Mouse (Mus musculus): ENCODE results near the gene Nfatc3. TPM values are rescaled to one million over a fixed set of nuclear protein-coding genes. Genes with fewer than 3 reads are reported as not detected.
"Not testable (repeated sequence)": the region's sequence is repeated elsewhere in the genome, so short reads cannot be mapped to it uniquely, and the experiment has no call there.

The Nfatc3 gene
- total RNA-seq (2022): 10 to 100 TPM; 12.9 to 15.5 (median 14.7) TPM

DNA sequence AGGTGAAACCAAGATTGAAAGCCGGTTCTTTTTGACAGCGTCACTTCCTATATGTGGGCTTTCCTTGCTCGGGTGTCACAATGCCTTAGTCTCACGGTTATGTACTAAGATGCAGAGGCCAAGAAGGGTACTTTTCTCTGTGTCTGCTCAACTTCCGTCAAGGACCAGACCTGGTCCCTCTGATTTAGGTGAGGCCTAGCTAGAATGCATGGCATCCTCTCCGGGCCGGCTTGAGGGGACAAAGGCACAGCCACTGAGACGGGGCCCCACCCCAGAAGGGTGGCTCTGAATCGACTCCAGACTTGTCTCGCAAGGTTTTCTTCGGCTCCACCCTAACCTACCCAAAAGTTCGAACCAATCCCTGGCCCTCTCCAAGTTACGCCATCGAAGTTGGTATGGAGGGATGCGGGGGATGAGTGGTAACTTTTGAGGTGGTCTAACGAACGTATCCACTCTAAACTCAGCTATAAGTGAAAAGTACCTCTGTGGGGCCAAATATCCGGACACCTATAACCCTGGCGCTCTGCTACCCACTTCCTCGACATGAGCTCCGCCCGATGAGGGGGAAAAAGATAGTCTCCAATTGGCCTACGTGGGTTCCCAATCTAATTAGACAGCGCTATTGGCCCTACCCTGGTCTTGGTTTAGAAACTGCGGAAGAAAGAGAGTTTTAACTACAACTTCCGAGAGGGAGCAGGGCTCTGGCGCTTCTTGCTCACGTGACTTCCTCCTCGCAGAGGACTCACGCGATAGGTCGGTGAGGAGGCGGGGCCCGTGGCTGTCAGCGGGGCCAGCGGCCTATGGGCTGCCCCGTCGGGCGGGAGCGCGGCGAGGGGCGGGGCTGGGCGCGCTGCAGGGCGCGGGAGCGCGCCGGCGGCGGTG lies at the start of gene Nfatc3:
Gene Nfatc3 (plus strand): TSS at position 110 of the 882 bp plus-strand sequence.
- peak; percentile 73 to 97 for DNase-seq (ENCODE audit: low spot score in 2 of 2)

DNA sequence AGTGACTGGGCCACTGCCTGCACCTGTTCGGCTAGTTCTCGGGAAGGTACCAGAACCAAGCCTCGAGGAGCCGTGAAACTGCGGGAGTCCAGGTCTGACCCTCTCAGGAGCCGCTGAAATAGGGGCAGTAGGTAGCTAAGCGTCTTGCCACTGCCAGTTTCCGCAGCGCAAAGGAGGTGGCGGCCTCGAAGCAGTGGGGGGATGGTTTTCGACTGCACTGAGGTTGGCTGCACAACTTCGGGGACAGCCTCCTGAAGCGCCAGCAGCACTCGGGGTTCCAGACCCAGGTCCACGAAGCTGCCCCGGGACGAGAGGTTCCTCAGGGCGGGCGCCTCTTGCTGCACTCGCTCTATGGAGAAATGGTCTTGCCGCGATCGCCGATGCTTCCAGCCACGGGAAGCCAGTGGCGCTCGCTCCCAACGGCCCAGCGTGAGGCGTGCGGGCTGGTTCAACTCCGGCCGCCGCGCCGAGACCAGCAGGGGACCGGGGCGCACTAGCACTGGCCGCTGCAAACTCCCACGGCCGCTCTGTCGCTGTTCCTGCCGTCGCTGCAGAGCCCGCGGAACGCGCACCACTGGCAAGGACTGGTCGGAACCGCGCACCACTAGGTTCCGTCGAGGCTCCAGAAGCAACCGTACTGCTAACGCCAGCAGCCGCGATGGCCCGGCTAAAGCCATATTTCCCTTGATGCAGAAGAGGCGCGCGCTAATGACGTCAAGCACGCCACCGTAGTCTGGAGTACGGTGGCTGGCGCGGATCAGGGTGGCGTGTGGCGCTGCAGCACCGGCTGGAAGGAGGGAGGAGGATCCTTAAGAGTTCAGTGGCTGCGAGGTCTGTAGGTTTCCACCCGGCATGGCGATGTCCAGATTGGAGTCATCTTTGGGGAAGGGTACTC lies 47.6 kb upstream of the Nfatc3 start:
- DNase-seq (ENCODE audit: low spot score in 2 of 2): peak; percentile 89 to 94

DNA sequence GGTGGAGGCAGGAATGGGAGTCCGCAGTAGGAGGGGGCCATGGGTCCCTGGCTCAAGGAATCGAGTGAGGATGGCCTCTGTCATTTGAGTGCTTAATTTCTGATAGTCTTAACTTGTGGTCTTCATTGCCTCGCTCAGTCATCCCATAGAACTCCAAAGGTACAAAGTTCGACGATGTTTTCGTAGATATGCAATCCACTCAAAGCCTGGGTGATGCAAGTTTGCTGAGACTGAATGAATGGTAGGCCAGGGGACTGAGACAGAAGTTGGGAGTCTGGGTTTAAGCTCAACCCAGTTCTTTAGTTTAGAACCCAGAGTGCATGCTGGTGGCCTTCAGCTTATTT lies 47.0 kb upstream of the Nfatc3 start, which contains the start of gene Ddx28:
Gene Ddx28 (minus strand): TSS at position 240 of the 344 bp plus-strand sequence.
- no peak for DNase-seq (ENCODE audit: low spot score in 2 of 2)

DNA sequence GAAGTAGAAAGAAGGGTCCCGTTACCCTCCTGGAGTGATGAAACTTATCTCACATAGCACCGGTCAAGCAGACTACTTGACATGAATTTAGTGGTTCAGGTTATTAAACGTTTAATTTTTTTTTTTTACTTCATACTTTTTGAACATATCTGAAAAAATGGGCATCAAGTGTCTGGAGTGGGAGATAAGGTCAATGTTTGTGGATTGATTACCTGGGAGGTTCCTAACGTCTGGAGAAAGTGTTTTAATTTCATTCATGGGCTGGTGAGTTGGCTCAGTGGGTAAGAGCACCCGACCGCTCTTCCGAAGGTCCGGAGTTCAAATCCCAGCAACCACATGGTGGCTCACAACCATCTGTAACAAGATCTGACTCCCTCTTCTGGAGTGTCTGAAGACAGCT lies 46.4 kb upstream of the Nfatc3 start:
- DNase-seq (ENCODE audit: low spot score in 2 of 2): not testable (repeated sequence)

DNA sequence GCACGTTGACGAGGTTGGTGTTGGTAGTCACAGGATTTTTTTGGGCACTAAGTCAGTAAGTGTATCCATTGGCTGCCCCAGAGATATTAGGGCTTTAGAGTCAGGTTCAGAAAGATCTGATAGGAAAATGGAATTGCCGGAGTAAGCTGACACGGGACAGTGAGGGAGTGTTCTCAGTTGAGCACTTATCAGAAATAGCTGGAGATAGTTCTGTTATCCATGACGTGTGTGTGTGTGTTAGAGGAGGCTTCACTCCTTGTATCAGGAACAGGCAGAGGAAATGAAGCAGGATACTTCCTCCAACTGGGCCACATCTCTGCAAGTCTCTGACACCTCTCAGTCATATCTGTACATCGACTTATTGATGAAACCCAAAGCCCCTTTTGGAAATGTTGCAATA lies 42.4 kb upstream of the Nfatc3 start:
- no peak for DNase-seq (ENCODE audit: low spot score in 2 of 2)

DNA sequence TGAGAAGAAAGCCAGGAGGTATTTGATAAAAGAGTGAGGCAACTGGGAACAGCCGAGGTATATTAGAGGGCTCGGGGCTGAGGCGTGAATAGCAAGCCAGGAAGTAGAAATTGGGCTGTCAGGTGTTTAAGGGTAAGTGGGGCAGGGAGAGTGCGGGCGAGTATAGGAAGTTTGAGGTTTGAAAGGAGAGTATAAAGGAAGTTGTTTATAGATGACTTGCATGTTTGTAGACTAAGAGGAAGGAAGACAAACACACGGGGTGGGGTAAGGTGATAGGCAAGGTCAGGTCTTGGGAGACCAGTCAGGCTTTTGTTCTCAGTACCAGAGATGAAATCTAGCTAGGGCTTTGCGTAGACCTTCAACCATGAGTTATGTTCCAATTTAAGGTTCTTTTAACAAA lies 41.5 kb upstream of the Nfatc3 start:
- no peak for DNase-seq (ENCODE audit: low spot score in 2 of 2)

DNA sequence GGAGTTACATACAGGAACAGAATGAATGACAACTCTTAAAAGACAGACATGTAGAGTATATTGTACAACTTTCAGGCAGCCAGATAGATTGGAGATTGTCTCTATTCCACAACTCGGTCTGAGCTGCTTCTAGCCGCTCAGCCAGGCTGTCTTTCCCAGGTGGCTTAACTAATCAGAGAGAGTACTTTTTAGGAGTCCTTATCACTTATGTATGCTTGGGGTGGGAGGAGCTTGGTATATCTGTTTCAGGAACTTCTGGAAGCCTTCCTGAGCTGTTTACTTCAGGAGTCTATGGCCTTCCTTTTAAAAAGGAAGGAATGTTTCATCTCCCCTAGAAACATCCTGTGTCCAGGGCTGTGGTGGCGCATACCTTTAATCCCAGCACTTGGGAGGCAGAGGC lies 40.6 kb upstream of the Nfatc3 start:
- no peak for DNase-seq (ENCODE audit: low spot score in 2 of 2)

DNA sequence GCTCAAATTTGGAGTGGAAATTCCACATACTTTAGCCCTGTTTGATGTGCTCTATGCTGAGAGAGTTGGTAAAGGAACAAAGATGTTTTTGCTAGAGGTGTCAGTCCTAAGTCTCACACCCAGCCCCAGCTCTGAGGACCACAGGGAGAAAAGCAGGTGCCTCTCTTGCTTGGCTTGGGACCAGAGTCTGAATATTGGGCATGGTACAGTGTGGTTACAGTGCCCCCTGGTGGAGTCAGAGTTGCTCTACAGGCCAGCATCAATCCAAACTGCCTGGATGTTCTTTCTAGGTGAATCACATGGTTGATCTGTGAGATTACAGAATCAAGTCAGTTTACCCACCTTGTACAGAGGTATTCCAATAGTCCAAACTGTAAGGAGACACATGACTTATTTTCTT lies 36.2 kb upstream of the Nfatc3 start:
- DNase-seq (ENCODE audit: low spot score in 2 of 2): peak; percentile 41 to 58

DNA sequence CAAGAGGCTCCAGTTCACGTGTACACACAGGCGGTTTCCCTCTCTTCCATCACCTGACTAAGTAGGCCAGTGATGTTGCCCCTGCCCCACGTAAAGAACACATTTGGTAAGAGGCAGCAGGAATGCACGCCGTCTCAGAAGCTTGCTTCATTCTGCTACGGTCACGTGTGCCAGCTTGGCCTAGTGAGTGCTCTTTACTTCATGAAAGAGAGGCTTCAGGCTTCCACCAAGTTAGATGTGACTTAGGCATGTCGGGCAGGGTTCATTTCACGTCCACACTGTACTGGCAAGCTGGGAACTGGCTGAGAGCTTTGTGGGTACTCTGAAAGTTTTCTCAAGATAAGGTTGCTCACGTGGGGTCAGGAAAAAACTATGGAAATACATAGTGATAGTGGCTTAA lies 19.9 kb upstream of the Nfatc3 start:
- DNase-seq (ENCODE audit: low spot score in 2 of 2): no peak

DNA sequence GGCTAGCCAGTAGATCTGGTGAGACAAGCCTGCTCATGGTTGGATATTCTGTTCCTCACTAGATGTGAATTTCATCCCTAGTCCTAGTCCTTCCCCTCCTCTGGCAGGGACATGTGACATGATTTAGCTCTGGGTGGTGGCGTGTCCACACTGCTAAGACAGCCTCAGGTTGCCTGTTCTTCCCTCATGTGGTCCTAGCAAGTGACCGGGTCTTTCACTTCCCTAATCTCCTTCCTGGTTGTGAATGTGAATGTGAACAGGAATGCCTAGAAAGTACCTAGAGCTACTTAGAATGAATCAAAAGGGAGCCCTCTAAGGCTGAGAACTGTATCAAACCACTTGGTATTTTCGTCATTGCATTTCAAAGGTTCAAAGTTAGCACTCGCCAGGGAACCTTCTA lies 19.0 kb upstream of the Nfatc3 start:
- DNase-seq (ENCODE audit: low spot score in 2 of 2): no peak

DNA sequence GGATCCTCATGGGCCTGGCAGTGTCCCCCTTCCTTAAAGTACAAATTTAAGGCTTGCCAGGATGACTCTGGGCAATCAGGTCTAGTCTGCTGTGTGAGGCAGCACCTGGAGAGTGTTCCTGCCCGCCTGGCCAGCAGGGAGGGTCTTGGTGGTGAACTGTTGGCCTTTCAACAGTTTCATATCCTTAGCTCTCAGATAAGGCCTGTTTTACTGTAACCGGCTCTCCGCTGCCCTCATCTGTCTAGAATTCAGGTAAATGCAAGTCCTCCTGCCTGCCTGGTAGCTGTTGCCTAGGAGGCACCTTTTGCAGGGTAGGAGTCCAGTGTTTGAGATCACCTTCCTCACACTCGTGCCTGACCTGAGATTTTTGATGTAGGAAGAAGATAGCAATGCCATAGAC lies 18.4 kb upstream of the Nfatc3 start:
- DNase-seq (ENCODE audit: low spot score in 2 of 2): no peak

DNA sequence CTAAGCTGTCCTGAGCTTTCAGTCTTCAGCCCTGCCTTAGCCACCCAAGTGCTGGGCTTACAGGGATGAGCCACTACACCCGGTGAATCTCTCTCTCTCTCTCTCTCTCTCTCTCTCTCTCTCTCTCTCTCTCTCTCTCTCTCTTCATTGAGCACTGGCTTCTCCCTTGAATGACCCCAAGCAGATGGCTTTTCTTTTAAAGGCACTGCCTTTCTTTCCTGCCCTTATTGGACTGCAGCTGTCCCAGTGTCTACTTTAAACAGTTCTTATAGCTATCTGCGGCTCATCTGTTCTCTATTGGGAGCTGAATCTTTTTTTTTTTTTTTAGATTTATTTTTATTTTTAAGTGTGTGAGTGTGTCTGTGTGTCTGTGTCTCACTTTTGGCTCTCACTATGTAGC lies 15.6 kb upstream of the Nfatc3 start:
- DNase-seq (ENCODE audit: low spot score in 2 of 2): no peak

DNA sequence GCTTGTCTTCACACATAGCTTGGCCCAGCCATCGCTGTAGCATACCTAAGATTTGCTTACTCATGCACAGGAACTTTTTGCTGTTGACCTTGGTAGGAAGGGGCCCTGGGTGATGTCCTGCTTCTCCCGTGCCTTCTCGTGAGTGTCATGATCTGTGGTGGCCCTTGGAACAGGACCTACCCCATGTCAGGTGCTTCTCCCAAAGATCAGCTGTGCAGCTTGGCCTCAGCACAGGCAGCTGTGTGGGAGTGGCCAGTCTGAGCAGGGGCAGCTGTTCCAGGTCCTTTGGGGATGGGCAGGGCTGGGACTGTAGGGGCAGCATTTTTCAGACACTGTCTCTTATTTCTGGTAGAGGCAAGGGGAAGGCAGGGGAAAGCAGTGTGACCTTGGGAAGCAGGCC lies 14.5 kb upstream of the Nfatc3 start:
- DNase-seq (ENCODE audit: low spot score in 2 of 2): no peak

DNA sequence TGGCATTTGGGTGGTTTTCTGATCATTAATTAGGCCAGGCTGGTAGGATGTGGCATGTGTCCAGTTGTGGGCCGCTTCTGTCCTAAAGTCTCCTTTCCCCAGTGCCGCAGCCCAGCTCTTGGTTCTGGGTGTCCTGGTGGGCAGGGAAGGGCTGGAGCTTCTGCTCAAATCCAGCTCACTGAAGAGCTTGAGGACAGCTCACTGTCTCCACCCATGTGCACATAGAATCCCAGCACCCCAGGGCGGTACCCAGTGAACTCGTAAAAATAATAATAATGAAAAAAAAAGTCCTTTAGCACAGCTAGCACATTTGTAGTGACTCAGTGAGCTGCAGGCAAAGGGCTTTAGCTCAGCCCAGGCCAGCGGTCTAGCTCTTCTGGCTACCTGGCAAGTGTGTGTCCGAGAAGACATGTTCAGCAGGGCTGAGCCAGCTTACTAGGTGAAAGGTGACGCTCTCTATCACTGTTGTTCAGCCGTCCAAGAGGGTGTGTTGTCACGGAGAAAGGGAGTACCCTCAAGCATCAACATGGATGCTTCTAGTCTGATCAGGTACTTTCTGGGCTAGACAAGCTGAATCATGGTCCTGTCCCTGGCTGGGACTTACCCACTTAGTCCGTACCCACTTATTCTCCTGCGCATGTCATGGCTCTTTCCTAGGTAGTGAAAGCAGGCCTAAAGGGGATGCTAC lies 11.6 kb upstream of the Nfatc3 start:
- no peak for DNase-seq (ENCODE audit: low spot score in 2 of 2)

DNA sequence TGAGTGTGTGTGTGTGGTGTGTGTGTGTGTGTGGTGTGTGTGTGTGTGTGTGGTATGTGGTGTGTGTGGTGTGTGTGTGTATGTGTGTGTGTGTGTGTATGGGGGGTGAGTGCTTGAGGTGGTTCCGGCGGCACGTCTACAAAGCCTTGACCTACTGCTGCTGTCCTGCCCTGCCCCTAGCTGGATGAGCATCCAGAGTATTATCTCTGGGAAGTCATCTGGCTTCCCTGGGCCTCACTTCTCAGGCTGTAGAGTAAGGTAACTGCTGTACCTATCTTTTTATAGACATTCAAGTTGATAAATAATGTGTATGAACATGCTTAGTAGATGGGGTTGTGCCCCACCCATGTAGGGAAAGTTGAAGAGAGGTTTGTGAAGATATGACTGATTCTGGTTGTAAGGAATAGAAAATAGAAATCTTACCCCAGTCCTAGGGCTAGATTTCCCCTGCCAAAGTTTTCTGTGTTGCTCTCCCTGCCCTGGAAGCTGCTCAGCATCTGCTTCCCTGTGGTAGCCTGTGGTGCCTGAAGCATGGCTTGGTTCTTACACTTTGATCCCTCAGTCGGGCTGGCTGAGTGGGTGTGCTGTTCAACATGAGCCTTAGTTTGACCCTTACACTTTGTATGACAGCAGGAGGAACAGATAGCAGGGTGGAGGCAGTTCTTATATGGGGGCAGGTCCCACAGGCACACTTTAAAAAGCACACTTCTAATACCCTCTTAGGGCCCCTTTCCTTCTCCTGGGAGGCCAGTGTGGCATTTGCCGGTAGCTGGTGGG lies 10.6 kb upstream of the Nfatc3 start:
- DNase-seq (ENCODE audit: low spot score in 2 of 2): no peak

DNA sequence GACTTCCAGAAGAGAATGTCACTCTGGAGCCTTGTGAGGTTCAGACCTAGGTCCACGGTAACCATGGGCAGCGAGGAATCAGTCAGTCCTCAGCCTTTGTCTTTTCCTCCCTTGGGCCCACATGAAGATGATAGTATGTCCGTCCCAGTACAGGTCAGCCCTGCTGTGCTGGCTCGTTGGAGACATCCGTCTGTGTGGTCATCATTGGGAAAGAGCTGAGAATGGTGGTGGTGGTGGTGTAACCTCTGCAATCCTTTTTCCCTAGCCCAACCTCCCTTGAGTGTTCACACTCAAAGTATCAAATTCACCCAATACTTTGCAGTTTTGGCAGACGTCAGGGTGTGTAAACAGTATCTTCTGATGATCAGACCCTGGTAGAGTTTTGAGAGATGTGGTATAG lies 8.8 kb upstream of the Nfatc3 start:
- no peak for DNase-seq (ENCODE audit: low spot score in 2 of 2)

DNA sequence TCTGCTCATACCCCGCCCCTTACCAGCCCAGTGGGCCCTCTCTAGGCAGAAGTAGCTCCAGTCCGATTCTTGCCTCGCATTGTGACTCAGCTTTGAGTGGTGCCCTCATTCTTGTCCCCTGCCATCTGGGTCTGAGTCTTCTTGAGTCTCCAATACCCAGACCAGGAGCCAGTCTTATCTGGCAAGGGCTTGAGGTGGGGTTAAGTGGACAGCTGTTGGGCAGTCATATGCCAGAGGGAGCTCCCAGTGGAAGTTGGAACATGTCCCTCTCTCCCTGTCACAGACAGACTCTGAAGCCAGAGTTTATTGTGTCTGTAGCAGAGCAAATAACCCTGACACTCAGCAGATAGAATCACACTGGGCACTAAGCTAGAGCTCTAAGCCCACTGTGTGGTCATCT lies 7.6 kb upstream of the Nfatc3 start:
- no peak for DNase-seq (ENCODE audit: low spot score in 2 of 2)

DNA sequence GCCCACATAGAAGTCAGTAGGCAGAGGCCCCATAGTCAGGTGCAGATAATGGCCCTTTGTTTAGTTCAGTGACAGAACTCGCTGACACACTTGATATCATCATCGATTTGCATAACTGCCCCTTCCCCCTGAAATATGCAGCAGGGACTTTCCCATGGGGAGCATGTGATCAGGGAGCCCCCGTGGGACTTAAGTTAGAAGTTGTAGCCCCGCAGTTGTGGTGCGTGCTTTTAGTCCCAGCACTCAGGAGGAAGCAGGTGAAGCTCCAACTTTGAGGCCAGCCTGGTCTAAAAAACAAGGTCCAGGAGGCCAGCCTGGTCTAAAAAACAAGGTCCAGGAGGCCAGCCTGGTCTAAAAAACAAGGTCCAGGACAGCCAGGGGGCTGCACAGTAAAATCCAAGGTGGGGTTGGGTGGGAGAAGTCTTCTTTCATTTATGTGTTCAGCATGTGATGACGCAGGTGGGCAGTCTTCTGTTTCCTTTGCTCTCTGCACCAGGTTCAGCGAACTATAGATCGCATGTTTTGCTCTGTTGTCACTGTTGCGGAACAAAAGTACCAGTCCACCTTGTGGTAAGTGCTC lies 6.0 kb upstream of the Nfatc3 start:
- no peak for DNase-seq (ENCODE audit: low spot score in 2 of 2)

DNA sequence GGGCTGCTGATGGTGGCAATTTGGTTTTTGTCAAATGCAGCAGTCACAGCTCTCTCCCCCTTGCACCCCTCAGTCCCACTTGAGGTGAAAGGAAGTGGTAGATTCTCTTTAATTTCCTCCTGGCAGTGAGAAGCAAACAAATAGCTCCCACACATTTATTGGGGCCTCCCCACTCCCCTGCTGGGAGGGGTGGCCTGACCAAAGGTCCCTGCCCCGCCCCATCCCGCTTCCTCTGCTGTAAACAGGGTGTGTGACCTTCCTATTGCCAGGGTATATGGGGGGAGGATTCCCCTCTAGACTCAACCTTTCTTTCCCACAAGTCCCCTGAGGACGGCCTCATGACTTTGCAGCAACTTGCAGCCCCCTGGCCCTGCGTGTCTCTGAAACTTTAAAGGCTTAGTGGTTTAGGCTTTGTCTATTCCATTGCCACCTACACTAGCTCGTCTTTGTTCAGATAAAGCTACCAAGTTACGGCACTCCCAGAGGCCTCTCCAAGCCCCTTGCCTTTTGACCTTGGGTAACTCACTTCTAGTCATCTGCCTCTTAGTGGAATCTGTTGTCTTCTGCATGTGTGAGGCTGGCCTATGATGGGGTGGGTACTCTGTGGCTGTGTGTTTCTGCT lies 4.3 kb upstream of the Nfatc3 start:
- no peak for DNase-seq (ENCODE audit: low spot score in 2 of 2)

DNA sequence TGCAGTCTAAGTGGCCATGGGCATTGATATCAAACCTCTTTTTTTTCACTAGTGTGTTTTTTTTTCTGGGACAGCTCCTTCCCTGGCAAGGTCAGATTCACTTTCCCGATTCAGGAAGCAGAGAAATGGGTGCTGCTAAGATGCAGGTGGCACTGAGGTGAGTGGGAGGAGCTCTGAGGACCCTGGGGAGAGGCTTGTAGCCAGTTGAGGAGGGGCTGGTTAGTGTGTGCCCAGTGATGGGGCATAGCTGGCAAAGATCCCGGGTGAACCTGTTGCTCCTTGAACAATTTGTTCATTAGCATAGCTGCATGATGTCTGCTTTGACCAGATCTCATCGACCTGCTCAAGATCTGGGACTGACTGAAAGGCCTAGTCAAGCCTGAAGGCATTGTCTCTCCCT lies 3.6 kb upstream of the Nfatc3 start:
- no peak for DNase-seq (ENCODE audit: low spot score in 2 of 2)
